Mouse (Mus musculus): Measurements from ENCODE around the gene Pknox2.

The Pknox2 gene

DNA sequence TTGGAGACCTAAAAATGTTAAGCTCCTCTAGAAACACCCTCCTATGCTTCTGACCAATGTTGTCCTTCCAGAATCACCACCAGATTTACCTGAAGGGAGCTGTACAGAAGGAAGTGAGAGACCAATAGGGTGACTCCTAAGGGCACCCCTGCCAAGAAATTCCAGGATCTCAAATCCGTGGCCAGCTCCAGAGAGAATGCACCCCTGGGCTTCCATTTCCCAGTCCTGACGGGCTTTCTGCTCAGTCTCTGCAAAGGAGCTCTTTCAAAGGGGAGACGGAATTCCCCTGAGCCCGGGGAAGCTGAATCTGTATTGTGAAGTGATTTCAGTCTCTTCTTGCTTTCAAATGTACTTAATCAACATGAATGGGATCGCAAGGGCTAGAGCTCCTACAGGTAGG lies 43.4 kb downstream of the Pknox2 start:
- DNase-seq (ENCODE audit: low read depth in 1 of 2, low spot score in 2 of 2), result no peak

DNA sequence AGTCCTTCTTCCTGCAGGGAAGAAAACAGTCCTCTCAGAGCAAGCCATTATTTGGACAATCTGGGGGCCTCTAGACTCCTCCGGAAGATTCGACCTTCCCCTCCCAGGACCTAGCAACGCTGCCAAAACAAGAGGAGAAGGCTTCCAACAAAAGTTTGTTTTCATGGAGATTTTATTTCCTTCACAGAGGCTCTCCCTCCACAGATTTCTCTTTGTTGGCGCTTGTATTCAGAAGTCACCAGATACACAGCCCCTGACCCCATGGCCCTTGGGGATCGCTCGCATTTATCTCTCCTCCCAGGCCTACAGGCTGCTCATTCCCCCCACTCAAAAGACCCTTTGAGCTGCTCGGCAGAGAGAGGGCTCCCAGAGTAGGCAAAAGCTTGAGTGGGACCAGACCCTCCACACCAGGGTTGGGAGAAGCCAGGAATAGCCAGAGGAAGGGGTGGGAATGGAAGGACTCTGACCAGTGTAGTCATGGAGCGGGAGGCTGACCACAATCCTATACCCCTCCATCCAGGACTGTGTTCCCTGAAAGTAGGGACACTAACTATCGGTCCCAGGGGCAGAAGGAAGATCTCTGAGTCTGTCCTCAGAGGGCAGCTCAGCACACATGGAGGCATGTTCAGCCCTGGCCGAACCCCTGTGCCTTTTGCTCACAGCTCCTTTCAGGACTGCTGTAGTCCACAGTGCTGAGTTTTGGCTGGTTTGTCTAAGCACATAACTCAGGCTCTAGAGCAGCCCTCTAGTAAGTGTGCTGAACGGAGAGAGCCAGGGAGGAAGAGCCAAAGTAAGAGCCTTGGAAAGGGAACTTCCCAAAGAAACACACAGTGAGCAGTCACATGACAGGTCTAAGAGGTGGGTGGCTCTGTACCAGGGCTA lies 45.9 kb downstream of the Pknox2 start:
- DNase-seq (ENCODE audit: low read depth in 1 of 2, low spot score in 2 of 2), result no peak

DNA sequence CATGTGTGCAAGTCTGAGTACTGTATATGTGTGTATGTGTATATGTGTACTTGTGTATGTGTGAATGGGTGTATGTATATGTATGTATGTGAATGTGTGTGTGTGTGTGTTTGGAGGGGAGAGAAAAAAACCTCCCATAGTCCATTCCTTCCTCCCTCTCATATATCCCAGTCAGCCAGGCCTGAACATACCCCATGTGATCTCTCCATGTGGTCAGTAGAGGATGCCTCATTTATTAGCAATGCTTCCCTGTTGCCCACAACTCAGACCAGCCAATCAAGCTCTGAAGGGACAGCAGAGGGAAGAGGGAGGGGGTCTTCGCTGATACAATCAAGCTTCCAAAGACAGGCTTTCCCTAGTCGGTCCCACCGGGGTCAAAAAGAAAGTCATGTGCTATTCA lies 47.6 kb downstream of the Pknox2 start:
- DNase-seq (ENCODE audit: low read depth in 1 of 2, low spot score in 2 of 2), result no peak

DNA sequence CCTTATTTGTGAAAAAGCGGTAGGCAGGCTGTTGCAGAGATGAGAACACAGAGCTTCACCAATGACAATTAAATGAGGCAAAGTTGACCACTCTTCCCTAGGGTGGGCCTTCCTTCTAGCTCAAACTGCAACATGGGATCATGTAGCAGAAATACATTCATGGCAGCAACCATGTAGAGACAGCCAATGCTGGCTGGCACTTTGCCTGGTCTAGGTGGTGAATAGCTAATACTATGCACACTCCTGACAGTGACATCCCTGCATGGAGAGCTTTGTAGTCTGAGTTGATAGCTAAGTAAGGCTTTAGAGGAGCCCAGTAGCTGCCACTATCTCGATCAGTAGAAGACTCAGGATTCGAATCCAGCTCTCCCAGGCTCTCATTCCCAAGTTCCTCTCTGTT lies 48.6 kb downstream of the Pknox2 start:
- no peak for DNase-seq (ENCODE audit: low read depth in 1 of 2, low spot score in 2 of 2)

DNA sequence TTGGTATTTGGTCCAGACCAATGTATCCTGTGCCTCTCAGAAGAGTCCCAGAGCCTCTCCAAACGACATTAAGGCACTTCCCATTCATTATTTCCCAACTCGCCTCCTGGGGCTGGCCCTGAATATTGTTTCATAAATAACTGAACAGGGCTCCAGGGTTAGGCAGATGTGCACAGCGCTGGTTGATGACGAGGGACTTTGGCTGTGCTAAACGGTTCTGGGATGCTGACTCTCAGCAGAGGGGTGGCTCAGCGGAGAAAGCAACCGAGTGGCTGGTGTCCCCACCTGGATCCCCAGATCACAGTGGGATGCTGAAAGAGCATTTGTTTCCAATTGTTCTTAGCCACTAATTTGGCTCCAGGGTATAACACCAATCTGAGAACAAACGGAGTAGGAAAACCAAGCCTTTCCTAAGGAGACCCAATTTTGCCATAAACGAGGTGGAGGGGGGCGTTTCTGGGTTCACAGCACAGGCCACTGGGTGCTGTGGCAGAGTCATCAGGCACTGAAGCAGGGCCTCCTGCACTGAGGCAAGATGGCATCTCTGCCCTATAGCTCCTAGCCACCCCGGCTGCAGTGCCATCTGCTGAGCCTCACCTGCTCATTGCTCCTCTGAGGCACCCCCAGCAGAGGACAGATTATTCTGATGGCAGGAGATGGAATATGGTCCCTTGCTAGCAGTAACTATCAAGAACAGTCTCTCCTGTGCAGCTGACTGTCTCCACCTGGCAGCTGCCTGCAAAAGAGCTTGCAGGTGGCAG lies 52.8 kb downstream of the Pknox2 start:
- no peak for DNase-seq (ENCODE audit: low read depth in 1 of 2, low spot score in 2 of 2)

DNA sequence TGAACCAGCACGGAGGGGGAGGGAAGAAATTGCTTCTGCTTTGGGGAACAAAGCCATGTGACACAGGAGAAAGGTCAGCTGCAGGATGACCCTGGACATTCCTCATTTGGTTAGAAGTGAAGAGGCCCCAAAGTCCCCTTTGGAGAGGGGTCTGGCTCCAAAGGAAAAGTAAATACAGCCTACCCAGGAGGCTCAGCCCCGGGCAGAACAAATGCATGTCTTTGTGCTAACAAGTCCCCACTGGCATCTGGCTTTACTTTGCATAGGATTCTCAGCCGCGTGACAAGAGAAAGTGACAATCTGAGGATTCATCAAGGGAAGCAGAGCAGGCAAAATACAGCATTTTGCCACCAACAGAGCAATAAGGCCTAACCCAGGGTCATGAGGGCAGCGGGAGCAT lies 54.1 kb downstream of the Pknox2 start:
- no peak for DNase-seq (ENCODE audit: low read depth in 1 of 2, low spot score in 2 of 2)

DNA sequence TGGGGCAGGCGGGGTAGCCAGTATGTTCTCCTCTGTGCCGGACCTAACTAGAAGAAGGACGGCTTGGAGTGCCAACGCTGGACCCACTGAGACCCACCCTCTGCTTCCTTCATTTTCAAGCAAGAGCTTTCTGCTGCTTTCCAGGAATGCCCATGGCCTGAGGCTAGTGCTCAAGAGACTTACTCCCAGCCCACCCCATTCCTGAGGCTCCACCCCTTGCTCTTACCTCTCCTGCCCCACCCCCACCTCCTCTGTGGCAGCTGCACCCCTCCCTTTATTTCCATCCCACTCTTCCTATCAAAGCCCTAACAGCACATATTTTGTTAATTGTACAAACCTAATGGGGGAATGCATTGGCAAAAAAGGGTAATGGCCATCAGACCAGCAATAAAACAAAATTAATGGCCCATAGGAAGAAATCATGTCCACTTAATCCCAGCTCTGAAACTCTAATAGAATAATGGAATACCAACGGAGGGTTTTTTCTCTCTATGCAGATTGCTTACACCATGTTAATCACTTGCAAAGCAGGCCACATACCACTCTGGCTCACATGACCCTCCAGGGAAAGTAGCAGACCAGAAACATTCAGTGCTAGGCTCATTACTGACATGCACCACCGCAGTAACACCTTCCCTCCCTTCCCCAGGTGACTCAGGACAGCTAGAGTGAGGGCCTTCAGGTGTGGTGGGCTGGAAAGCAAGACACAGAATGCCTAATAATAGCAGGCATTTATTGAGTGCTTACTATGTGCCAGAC lies 57.1 kb downstream of the Pknox2 start:
- no peak for DNase-seq (ENCODE audit: low read depth in 1 of 2, low spot score in 2 of 2)

DNA sequence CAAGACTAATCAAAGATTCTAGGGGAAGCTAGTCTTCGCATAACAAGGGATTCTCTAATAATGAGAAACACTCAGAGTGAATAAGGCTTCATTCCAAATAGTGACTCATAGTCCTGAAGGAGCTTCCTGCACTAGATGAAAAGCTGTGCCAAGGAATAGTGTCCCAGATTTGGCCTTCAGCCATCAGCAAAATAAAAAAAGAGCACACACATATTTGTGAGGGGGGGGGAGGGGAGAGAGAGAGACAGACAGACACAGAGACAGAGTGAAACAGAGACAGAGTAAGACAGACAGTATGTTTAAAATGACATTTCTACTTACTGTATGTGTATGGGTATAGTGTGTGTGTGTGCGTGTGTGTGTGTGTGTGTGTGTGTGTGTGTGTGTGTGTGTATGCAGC lies 61.8 kb downstream of the Pknox2 start:
- DNase-seq (ENCODE audit: low read depth in 1 of 2, low spot score in 2 of 2), result no peak

DNA sequence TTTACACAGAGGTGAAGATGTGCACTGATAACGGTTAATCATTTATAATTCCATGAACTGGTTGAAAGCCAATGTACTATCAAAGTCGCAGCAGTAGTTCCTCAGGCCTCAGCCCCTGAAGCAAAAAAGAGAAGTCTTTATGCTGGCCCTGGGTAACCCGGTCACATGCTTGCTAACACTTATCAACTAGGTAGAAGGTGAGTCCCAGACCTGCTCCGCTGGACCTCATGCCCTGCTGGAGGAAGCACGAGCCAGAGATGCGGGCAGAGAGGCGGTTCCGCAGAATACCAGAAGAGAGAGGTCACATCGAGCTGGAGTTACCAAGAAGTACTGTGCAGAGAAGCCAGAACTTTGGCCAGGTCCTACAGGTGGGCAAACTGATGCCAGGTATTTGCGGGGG lies 65.0 kb downstream of the Pknox2 start:
- no peak for DNase-seq (ENCODE audit: low read depth in 1 of 2, low spot score in 2 of 2)

DNA sequence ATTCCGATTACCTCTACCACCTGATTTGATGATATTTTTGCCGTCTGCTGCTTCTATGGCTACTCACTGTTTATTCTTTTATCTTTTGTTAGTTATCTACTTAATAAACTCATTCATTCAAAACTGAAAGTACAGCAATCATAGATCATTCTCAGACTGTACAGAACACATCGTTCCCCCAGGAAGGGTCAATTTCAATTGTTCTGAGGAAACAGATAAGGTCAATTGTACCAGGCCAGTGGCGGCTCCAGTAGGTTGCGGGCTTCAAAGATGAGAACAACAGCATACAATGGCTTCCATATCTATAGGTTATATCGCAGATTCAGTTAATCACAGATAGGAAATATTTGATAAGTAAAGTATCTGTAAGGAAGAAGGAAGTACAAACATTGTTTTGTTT lies 66.9 kb downstream of the Pknox2 start:
- DNase-seq (ENCODE audit: low read depth in 1 of 2, low spot score in 2 of 2), result no peak

DNA sequence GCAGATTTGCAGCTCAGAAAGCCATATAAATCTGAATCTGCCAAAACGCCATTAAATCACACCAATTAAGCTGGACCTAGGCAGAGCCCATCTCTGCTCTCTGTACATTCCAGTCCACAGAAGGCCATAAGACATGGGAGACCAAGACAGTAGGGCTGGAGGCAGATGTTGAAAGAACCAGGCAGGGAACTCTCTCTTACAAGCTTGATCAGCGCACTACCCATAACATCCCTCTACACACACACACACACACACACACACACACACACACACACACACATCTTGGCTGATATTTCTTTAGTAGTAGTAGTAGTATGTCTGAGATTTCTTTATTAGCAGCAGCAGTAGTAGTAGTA lies 70.2 kb downstream of the Pknox2 start:
- no peak for DNase-seq (ENCODE audit: low read depth in 1 of 2, low spot score in 2 of 2)

DNA sequence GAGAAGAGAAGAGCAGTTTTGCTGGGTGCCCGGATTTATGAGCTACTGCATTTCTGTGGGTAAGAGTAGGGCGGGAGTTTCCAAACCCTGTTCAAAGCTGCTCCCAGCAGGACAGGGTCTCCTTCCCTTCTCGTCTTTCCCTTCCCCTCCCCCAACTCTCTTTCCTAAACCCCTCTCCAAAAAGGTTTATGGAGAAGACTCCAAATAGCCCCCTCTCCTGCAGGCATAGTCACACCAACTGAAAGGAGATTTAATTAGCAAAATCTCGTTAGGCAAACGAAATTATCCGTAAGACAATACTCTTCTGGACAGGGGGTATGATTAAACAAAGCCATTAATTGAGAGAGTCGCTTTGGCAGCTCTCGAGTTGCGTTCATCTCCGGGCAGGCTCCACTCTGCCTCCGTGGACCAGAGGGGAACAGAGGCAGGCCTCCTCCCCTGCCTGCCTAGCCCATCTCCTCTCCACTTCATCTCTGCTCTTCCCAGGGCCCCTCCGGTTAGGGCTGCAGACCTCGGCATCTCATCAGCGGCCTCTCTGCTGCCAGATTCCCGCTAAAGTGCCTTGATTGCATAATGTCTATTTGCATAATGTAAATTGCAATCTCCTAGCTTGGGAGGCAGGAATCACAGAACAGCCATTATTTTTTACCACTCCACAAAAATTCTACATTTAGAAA lies 70.7 kb downstream of the Pknox2 start:
- DNase-seq (ENCODE audit: low read depth in 1 of 2, low spot score in 2 of 2), result no peak

DNA sequence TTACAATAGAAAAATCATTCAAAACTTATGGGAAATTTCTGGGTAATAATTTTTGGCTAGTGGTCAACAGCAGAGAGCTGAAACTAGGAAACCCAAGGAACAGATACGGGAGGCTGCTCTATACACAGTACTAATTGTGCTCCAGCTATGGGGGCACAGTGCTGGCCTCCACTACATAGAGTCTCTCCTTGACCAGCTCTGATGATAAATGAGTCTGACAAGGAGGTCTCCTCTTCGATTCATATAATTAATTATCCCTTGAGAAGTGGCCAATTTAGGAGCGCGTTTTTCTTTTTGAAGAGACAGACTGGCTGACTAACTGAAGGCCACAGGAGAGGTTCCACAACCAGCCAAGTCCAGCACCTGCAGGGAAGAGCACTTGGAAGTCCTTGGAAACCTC lies 71.3 kb downstream of the Pknox2 start:
- no peak for DNase-seq (ENCODE audit: low read depth in 1 of 2, low spot score in 2 of 2)

DNA sequence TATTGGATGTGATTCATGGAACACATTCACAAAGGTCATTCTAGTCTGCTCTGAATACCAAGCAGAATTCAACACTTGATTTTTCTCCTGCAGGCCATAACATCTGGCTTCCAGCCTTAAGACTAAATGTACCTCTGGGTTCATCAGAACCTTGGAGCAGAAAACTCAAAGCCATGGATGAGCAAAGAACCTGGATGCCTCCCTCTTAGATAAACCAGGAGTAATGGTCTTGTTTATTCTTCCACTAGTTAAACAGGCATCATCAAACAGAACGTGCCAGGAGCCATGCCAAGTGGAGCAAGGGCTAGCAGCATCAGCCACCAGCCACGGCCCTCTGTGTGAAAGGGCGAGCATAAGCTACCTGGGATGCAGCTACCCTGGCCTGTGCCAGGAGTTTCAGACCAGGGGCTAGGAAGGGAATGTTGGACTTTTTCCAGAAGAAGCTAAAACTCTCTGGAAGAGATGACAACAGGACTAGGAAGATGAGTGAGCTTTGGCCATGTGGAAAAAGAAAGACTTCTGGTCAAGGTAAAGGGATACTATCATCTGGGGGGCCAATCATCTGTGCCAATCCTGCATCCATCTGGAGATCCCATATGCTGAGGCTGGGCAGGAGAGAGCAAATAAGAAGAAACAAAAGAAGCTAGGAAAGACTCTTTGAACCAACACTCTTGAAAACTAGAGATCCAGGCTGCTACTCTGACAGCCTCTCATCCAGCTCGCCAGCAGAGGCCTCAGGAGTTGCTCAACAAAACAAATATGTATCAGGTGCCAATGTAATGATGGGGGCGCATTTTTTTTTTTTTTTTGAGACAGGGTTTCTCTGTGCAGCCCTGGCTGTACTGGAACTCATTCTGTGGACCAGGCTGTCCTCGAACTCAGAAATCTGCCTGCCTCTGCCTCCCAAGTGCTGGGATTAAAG lies 77.6 kb downstream of the Pknox2 start:
- no peak for DNase-seq (ENCODE audit: low read depth in 1 of 2, low spot score in 2 of 2)

DNA sequence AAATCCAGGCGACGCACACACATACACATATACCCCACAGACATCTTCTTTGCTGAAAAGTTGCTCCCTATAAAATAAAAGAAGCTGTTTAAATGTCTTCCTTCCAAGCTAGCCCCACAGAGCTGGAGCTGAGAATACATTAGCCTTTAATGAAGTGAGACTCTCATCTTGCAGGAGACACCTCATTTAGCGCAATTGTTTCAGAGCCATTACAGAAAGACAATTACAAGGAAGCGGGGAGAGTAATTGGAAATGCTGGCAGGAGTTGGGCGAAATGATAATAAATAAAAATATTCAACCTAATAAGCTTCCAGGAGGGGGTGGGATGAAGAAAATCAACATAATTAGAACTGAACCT lies 79.8 kb downstream of the Pknox2 start:
- DNase-seq (ENCODE audit: low read depth in 1 of 2, low spot score in 2 of 2), result no peak

DNA sequence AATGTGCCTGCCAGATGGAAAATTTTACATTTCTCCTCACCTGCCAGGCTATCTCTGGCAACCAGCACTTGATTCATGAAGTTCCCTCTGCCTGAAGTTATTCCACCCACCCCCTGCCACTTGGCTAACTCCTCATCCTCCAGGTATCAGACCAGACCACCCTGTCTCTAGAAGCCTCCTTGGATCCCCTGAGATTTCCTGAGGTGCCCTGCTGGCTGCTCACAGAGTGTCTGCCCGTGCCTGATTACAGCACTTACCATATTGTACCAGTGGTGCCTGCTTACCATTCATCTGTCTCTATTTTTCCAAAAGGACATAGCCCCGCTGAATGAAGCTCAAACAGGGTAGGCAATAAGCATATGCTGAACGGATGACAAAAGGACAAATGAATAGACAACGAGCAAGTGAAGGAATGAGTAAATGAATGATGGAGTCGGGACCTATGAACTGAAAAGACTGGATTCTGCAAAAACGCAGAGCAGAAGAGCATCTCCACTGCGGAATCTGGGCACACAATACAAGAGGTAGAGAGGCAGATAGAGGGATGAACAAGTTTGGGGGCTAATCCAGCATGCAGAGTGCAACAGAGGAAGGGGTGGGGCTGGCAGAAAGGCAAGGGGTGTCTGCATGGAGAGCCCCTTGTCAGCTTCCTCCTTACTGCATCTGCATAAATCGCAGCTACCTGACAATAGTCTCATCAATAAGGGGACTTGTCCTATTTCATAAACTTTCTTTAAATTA lies 80.3 kb downstream of the Pknox2 start:
- DNase-seq (ENCODE audit: low read depth in 1 of 2, low spot score in 2 of 2), result no peak

DNA sequence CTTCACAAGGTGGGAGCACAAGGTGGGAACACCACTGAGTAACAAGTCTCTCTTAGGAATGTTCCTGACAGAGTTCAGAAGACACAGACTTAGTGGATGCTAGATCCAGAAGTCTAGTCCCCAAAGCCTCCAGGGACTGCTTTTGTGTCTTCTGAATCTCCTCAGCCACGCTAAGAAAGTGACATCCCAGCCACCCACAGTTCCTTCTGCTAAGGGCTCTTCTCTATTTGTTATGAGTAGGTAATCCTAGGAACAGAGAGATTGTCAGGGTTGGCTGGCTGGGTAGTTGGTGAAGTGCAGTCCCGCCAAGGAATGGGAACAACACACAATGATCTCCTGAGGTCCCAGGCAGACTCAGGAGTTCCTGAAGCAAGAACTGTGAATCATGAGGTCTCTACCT lies 85.6 kb downstream of the Pknox2 start:
- DNase-seq (ENCODE audit: low read depth in 1 of 2, low spot score in 2 of 2), result no peak

DNA sequence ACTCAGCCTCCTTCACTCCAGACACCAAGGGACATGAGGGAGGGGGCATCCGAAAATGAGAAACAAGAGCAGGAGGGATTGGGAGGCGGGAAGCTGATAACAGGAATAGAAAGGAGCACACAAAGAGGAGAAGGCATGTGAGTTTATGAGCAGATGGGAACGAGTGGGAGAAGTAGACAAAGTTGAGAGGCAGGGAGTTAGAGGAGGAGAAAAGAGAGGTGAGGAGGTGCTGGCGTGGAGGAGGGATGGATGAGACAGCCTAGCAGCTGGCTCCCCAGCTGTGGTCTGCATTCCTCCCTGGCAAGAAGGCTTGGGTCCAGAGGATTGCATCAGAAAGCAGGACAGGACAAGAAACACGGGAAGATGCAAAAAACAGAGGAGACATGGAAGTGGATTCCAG lies 92.5 kb downstream of the Pknox2 start:
- no peak for DNase-seq (ENCODE audit: low read depth in 1 of 2, low spot score in 2 of 2)

DNA sequence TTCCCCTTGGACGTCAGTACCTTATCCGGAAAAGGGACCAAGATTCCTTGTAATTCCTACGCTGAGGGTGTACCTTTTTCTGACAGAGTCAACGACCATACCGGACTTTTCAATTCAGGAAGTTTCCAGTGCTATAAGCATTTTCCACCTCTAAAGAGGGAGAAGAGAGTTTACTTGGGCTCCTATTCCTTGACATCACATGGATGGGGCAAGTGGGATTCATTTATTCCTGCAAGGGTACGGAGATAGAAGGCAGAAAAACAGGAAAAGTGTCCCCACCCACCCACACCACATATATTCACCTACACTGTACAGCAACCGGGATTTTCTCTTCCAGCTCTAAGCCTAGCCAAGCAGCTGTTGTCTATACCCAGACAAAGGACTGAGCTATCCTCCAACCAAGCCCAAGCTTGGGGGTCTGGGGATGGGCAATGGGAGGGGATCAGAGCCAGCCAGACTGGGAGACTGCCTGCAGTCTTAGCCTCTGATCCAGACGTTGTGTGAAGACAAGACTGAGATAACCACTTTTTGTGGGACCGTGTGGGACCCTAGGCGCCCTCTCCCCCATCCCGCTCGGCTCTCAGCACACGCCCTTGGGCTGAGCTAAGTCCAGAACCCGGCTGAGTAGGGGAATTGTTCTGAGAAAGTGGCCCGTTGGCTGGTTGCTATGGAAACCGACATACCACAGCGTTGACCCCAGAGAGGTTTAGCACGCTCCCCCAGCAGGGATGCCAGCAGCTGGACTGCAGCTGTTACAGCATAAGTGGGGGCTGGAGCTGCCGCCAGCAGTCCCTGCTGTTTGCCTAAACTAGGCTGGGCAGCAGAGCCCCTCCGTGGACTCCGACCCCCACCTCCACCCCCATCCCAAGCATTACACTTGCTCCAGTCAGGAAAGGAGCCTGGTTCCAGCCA lies 93.3 kb downstream of the Pknox2 start:
- DNase-seq (ENCODE audit: low read depth in 1 of 2, low spot score in 2 of 2), result no peak
